Comparison of ENCODE assay signal across 8 mouse cellular contexts in the genomic region with DNA sequence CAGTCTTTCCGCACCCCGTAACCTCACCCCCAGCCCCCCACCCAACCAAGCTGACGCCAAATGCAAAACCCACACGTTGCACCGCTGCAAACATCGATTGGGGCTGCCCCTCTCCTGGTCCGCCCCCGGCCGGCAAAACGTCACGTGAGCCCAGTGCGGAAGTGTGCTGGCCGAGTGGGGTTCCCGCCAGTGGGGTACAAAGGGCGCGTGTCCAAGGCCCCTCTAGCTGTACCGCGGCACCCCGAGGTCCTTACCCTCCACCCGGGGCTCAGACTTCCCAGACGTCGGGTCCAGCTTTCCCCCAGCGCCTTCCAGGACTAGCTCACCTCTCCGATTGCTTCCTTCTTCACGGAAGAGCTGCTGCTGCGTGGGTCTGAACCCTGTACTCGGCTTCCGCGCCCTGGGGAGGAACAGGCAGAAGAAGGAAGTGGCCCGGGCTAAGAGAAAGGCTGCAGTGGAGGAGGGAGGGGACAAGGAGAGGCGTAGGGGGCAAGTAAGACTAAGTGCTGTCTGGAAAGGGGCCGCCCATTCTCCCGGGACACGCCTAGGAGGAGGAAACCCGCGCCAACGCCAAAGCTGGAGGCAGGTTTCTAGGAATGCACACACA. TPM values are rescaled to one million over a fixed set of nuclear protein-coding genes. Genes with fewer than 3 reads are reported as not detected.
DNase-seq lines count a peak whose midpoint lies in the region; ATAC-seq lines count a peak whose summit lies in the region.

Gene Abracl (minus strand): TSS at position 548 of the 607 bp plus-strand sequence.

- H3K27me3 ChIP-seq in embryonic facial prominence, embryonic 10.5 days (replicated peaks; ENCODE audit: low read depth, poor library complexity, severe bottlenecking), result no peaks in the 10 kb centered on the region
- H3K27me3 ChIP-seq in intestine, embryonic 16.5 days (replicated peaks; ENCODE audit: control insufficient read depth, insufficient read depth, low read length), result no peaks in the 10 kb centered on the region
- no peaks in the 10 kb centered on the region for H3K27me3 ChIP-seq in midbrain, embryonic 10.5 days (ENCODE audit: low read depth, poor library complexity, severe bottlenecking)

- H3K9ac ChIP-seq in intestine, embryonic 16.5 days (ENCODE audit: low read depth, low read length), result peak within 1 kb of the TSS; percentile 96

- H3K4me3 ChIP-seq in embryonic facial prominence, embryonic 10.5 days, result peak within 1 kb of the TSS; percentile 83
- H3K4me3 ChIP-seq in intestine, embryonic 16.5 days (ENCODE audit: low read length), result peak within 1 kb of the TSS; percentile 79
- H3K4me3 ChIP-seq in midbrain, embryonic 10.5 days, result peak within 1 kb of the TSS; percentile 74

- WGBS in embryonic facial prominence, embryonic 10.5 days, result under 1% methylated on average over 37 of the region's 37 CpGs
- WGBS in intestine, embryonic 16.5 days, result under 1% methylated on average over 37 of the region's 37 CpGs
- 0% methylated on average over 37 of the region's 37 CpGs for WGBS in midbrain, embryonic 10.5 days

- H3K4me1 ChIP-seq in embryonic facial prominence, embryonic 10.5 days, result peaks cover 15% of the 10 kb centered on the region
- 0 out of 2 replicates have a peak, but pooled peaks cover 7% of the 10 kb centered on the region for H3K4me1 ChIP-seq in intestine, embryonic 16.5 days (ENCODE audit: control insufficient read depth, insufficient read depth, low read length)
- H3K4me1 ChIP-seq in midbrain, embryonic 10.5 days, result peaks cover 20% of the 10 kb centered on the region

- H3K27ac ChIP-seq in embryonic facial prominence, embryonic 10.5 days (replicated peaks), result peak within 1 kb of the TSS; percentile 98
- H3K27ac ChIP-seq in intestine, embryonic 16.5 days (ENCODE audit: low read length), result peak within 1 kb of the TSS; percentile 98
- H3K27ac ChIP-seq in midbrain, embryonic 10.5 days (replicated peaks), result peak within 1 kb of the TSS; percentile 96

- DNase-seq in adrenal gland, postnatal 14 days, result peak; percentile 85
- peak; percentile 88 for DNase-seq in embryonic facial prominence, embryonic 10.5 days (ENCODE audit: low spot score)
- peak; percentile 33 for DNase-seq in gonadal fat pad, adult 2 months (ENCODE audit: low read depth)
- DNase-seq in left cerebral cortex, postnatal 36 days (ENCODE audit: low spot score in 2 of 2), result peak; percentile 49 to 66
- peak; percentile 82 for DNase-seq in midbrain, embryonic 10.5 days (ENCODE audit: low spot score)
- DNase-seq in right cerebral cortex, postnatal 4 days, result peak; percentile 60
- peak; percentile 91 for DNase-seq in yolk sac, embryonic 10.5 days (ENCODE audit: low spot score)

- H3K4me2 ChIP-seq in intestine, embryonic 16.5 days (ENCODE audit: low read depth, low read length), result peak within 1 kb of the TSS; percentile 84

- H3K36me3 ChIP-seq in embryonic facial prominence, embryonic 10.5 days (replicated peaks), result peaks cover 17% of the 10 kb centered on the region
- peaks cover 1% of the 10 kb centered on the region; the same call in 1 of the 2 replicates for H3K36me3 ChIP-seq in intestine, embryonic 16.5 days (ENCODE audit: control insufficient read depth, insufficient read depth, low read length)
- H3K36me3 ChIP-seq in midbrain, embryonic 10.5 days, result peaks cover 16% of the 10 kb centered on the region

- H3K9me3 ChIP-seq in embryonic facial prominence, embryonic 10.5 days, result 0 out of 2 replicates have a peak, but pooled peaks cover 4% of the 10 kb centered on the region
- no peaks in the 10 kb centered on the region for H3K9me3 ChIP-seq in intestine, embryonic 16.5 days (ENCODE audit: control insufficient read depth, low read length)
- peaks cover 7% of the 10 kb centered on the region; the same call in 1 of the 2 replicates for H3K9me3 ChIP-seq in midbrain, embryonic 10.5 days (replicated peaks)

- ATAC-seq in intestine, embryonic 16.5 days, result peak; percentile 97

- intact Hi-C loops in left cerebral cortex, postnatal 36 days (cut with DNase I), result loop anchor here (5.0 kb wide), 1 partner anchor 76 kb away; the partner anchor contains the start of gene Heca

RNA-seq across cellular contexts. Expression of gene Abracl, which starts in this region (rescaled TPM):
- 30.6 and 37.8 TPM in 2 replicates for total RNA-seq in adrenal gland, postnatal 14 days (2021)
- 163 and 164 TPM in 2 replicates for polyA plus RNA-seq in embryonic facial prominence, embryonic 10.5 days (2016; fragmentation: Nextera tagmentation; extraction: Ambion mirVana)
- polyA plus RNA-seq in gonadal fat pad, adult 2 months (2012; rRNA removed), result 31.4 and 43.3 TPM in 2 replicates
- 158 and 162 TPM in 2 replicates for polyA plus RNA-seq in intestine, embryonic 16.5 days (2015; fragmentation: Nextera tagmentation; extraction: Ambion mirVana)
- 10 to 100 TPM; 14.2 to 18.4 TPM for total RNA-seq in left cerebral cortex, postnatal 36 days (2021)
- polyA plus RNA-seq in midbrain, embryonic 10.5 days (2016; fragmentation: Nextera tagmentation; extraction: Ambion mirVana), result 152 and 161 TPM in 2 replicates

Comparison
In these comparisons a context has a peak if more than half of its experiments do, and no peak if none do; other contexts are left out.
1. Peak in every context shown above with its lines: DNase-seq, ATAC-seq, H3K4me3 ChIP-seq and H3K27ac ChIP-seq.
2. DNase-seq: peak in every context shown above with its lines; median percentile 91 in yolk sac, embryonic 10.5 days; 88 in embryonic facial prominence, embryonic 10.5 days; 85 in adrenal gland, postnatal 14 days; 82 in midbrain, embryonic 10.5 days; 60 in right cerebral cortex, postnatal 4 days; 58 in left cerebral cortex, postnatal 36 days; 33 in gonadal fat pad, adult 2 months.